Mouse (Mus musculus) lung, postnatal 0 days (tissue): ENCODE measurements around the gene Epo.

Experiments
- CTCF ChIP-seq: IDR thresholded peaks from 2 replicates; pipeline ENCODE4 v1.5.1; 2016; ENCODE audit warnings: antibody characterized with exemption, mild to moderate bottlenecking
- EP300 ChIP-seq: IDR thresholded peaks from 2 replicates; pipeline ENCODE4 v1.6.1; 2016; ENCODE audit warnings: antibody characterized with exemption, mild to moderate bottlenecking, control low read depth

GRCm38 (mm10) chr5:137433889-137434288 is 99.2 kb downstream of the Epo start:
- TF ChIP-seq CTCF (no peak), EP300 (no peak)
